Mouse (Mus musculus) kidney, postnatal 0 days (tissue): ENCODE results near the gene Cd151. TPM values are rescaled to one million over a fixed set of nuclear protein-coding genes. Genes with fewer than 3 reads are reported as not detected.
A peak's percentile ranks its signal among the peaks of the same experiment; 100 is the strongest.

Experiments used
- ATAC-seq: fragments of 200-750 bp; cut with Nextera tagmentation; replicated peaks from 2 replicates; pipeline ENCODE4 v1.8.0; 2017; ENCODE audit warnings: low read depth, moderate number of reproducible peaks, moderate TSS enrichment, moderate library complexity; ENCODE audit not compliant: low FRiP score
- DNase-seq: peaks from one replicate; pipeline ENCODE4 v3.0.0-alpha.2; 2016; ENCODE audit warnings: low spot score
- H3K27ac ChIP-seq: fragments of 300-500 bp; sonication (generic); 2 replicates; pipeline ENCODE4 v1.5.1; 2014; ENCODE audit warnings: mild to moderate bottlenecking
- H3K27me3 ChIP-seq: fragments of 300-500 bp; sonication (generic); 2 replicates; pipeline ENCODE4 v1.6.1; 2014; ENCODE audit warnings: low read length, mixed read lengths; ENCODE audit not compliant: insufficient read depth
- H3K36me3 ChIP-seq: fragments of 300-500 bp; sonication (generic); 2 replicates; pipeline ENCODE4 v1.6.1; 2014; ENCODE audit warnings: low read length, mixed read lengths; ENCODE audit not compliant: insufficient read depth
- H3K4me1 ChIP-seq: fragments of 300-500 bp; sonication (generic); replicated peaks from 2 replicates; pipeline ENCODE4 v1.6.1; 2014; ENCODE audit warnings: antibody characterized with exemption, low read length, mixed read lengths; ENCODE audit not compliant: insufficient read depth
- H3K4me2 ChIP-seq: fragments of 300-500 bp; sonication (generic); 2 replicates; pipeline ENCODE4 v1.6.1; 2014; ENCODE audit warnings: mild to moderate bottlenecking, low read length, moderate library complexity, mixed read lengths
- H3K4me3 ChIP-seq: fragments of 300-500 bp; sonication (generic); replicated peaks from 2 replicates; pipeline ENCODE4 v1.5.1; 2014; ENCODE audit warnings: low read depth, low read length
- H3K9ac ChIP-seq: fragments of 300-500 bp; sonication (generic); 2 replicates; pipeline ENCODE4 v1.6.1; 2014; ENCODE audit warnings: low read depth, low read length
- H3K9me3 ChIP-seq: fragments of 300-500 bp; sonication (generic); replicated peaks from 2 replicates; pipeline ENCODE4 v1.6.1; 2016; ENCODE audit warnings: low read length, inconsistent platforms, mixed read lengths
- CTCF ChIP-seq: IDR thresholded peaks from 2 replicates; pipeline ENCODE4 v1.5.1; 2016; ENCODE audit warnings: antibody characterized with exemption, low read depth, mild to moderate bottlenecking, moderate library complexity
- WGBS: fragments of 180-500 bp; shearing (Covaris S2); extraction: QIAGEN DNeasy Blood & Tissue Kit; methylation state at CpG from one replicate; pipeline ENCODE4 v1.1.7; 2014; 5-methylcytosine and 5-hydroxymethylcytosine counted together
- polyA plus RNA-seq: library from polyadenylated mRNA; unstranded; fragments of >200 nt; fragmentation: Nextera tagmentation; extraction: Ambion mirVana; gene quantifications from 2 replicates; pipeline ENCODE4 v1.2.1, GENCODE M21; 2015

Cd151 gene
- polyA plus RNA-seq, 1 experiment from 2014 or later = 36.1 TPM

- TF ChIP-seq CTCF = peak; percentile 11; the same call in 1 of the 2 replicates
- H3K9me3 ChIP-seq = no peaks in the 10 kb centered on the region
- peak overlapping the region; percentile 12; the same call in 1 of the 2 replicates for H3K4me3 ChIP-seq
- H3K4me1 ChIP-seq = peaks cover 55% of the 10 kb centered on the region
- peak overlapping the region; percentile 32; the same call in 1 of the 2 replicates for H3K9ac ChIP-seq
- peak overlapping the region; percentile 26; the same call in 1 of the 2 replicates for H3K27ac ChIP-seq
- no peak for ATAC-seq
- H3K4me2 ChIP-seq = peak overlapping the region; percentile 50
- no peaks in the 10 kb centered on the region for H3K27me3 ChIP-seq
- H3K36me3 ChIP-seq = peaks cover 2% of the 10 kb centered on the region; the same call in 1 of the 2 replicates
- no peak for DNase-seq
- WGBS = 13% methylated on average over 36 of the region's 38 CpGs
Observed at GRCm38 (mm10) chr7:141464603-141465201, 2.5 kb upstream of the Cd151 start.

GRCm38 (mm10) chr7:141465388-141466044 is 1.7 kb upstream of the Cd151 start:
- H3K4me3 ChIP-seq = 0 out of 2 replicates have a peak overlapping the region, but pooled peaks have one; percentile 12
- no peak overlapping the region for H3K9ac ChIP-seq
- H3K9me3 ChIP-seq = no peaks in the 10 kb centered on the region
- WGBS = 52% methylated on average over 8 of the region's 10 CpGs
- DNase-seq = no peak
- no peak for TF ChIP-seq CTCF
- peaks cover 63% of the 10 kb centered on the region for H3K4me1 ChIP-seq
- H3K36me3 ChIP-seq = peaks cover 10% of the 10 kb centered on the region
- no peak for ATAC-seq
- peak overlapping the region; percentile 50; the same call in 1 of the 2 replicates for H3K4me2 ChIP-seq
- H3K27ac ChIP-seq = no peak overlapping the region
- no peaks in the 10 kb centered on the region for H3K27me3 ChIP-seq

- DNase-seq = no peak
- no peaks in the 10 kb centered on the region for H3K9me3 ChIP-seq
- no peak overlapping the region for H3K9ac ChIP-seq
- peaks cover 64% of the 10 kb centered on the region for H3K4me1 ChIP-seq
- no peak overlapping the region for H3K27ac ChIP-seq
- H3K36me3 ChIP-seq = peaks cover 15% of the 10 kb centered on the region
- H3K27me3 ChIP-seq = no peaks in the 10 kb centered on the region
- no peak for TF ChIP-seq CTCF
- no peak for ATAC-seq
- WGBS = 67% methylated on average over 7 of the region's 7 CpGs
- no peak overlapping the region for H3K4me2 ChIP-seq
- H3K4me3 ChIP-seq = no peak overlapping the region
Observed at GRCm38 (mm10) chr7:141466045-141466394, 1.2 kb upstream of the Cd151 start.

- Histone ChIP-seq H3K4me2 (peak overlapping the region; percentile 85), H3K9ac (peak overlapping the region; percentile 80), H3K9me3 (no peaks in the 10 kb centered on the region), H3K4me1 (peaks cover 63% of the 10 kb centered on the region), H3K4me3 (peak overlapping the region; percentile 66), H3K36me3 (peaks cover 20% of the 10 kb centered on the region), H3K27me3 (no peaks in the 10 kb centered on the region), H3K27ac (peak overlapping the region; percentile 96)
- 48% methylated on average over 10 of the region's 10 CpGs for WGBS
- DNase-seq (no peak), ATAC-seq (peak; percentile 0; the same call in 1 of the 2 replicates)
- no peak for TF ChIP-seq CTCF
Observed at GRCm38 (mm10) chr7:141466607-141467148, 514 bp upstream of the Cd151 start.

- ATAC-seq (0 out of 2 replicates have a peak, but pooled peaks have one; percentile 18), DNase-seq (peak; percentile 70)
- Histone ChIP-seq H3K36me3 (peaks cover 23% of the 10 kb centered on the region), H3K27ac (peak overlapping the region; percentile 96), H3K27me3 (no peaks in the 10 kb centered on the region), H3K4me2 (peak overlapping the region; percentile 85), H3K9ac (peak overlapping the region; percentile 80), H3K9me3 (no peaks in the 10 kb centered on the region), H3K4me3 (peak overlapping the region; percentile 66), H3K4me1 (peaks cover 52% of the 10 kb centered on the region)
- WGBS = 5% methylated on average over 5 of the region's 5 CpGs
- no peak for TF ChIP-seq CTCF
Observed at GRCm38 (mm10) chr7:141468164-141468521, 951 bp downstream of the Cd151 start.

- Histone ChIP-seq H3K27ac (peak overlapping the region; percentile 96), H3K4me2 (peak overlapping the region; percentile 85), H3K4me3 (peak overlapping the region; percentile 66), H3K9ac (peak overlapping the region; percentile 80), H3K27me3 (no peaks in the 10 kb centered on the region), H3K9me3 (no peaks in the 10 kb centered on the region), H3K4me1 (peaks cover 52% of the 10 kb centered on the region), H3K36me3 (peaks cover 23% of the 10 kb centered on the region)
- DNase-seq (peak; percentile 95), ATAC-seq (peak; percentile 65)
- 10% methylated on average over 8 of the region's 8 CpGs for WGBS
- TF ChIP-seq CTCF = peak; percentile 68
Observed at GRCm38 (mm10) chr7:141468522-141469211, 1.5 kb downstream of the Cd151 start.
